Mouse (Mus musculus): Measurements from ENCODE around the gene Gm20388. TPM values are rescaled to one million over a fixed set of nuclear protein-coding genes. Genes with fewer than 3 reads are reported as not detected.
A peak's percentile ranks its signal among the peaks of the same experiment; 100 is the strongest.

The Gm20388 gene
- total RNA-seq, 2 experiments from 2014 or later = 11.4 to 18.1 TPM

GRCm38 (mm10) chr8:121550056-121550455, 1639.4 kb downstream of the Gm20388 start:
- ATAC-seq (replicated peaks; ENCODE audit: low FRiP score, low TSS enrichment, poor library complexity, severe bottlenecking) = no peak

- ATAC-seq (replicated peaks; ENCODE audit: low FRiP score, low TSS enrichment, poor library complexity, severe bottlenecking) = no peak
Measured at GRCm38 (mm10) chr8:121551065-121551985, 1640.7 kb downstream of the Gm20388 start.

- no peak for ATAC-seq (replicated peaks; ENCODE audit: low FRiP score, low TSS enrichment, poor library complexity, severe bottlenecking)
Measured at GRCm38 (mm10) chr8:121552506-121552905, 1641.9 kb downstream of the Gm20388 start.

GRCm38 (mm10) chr8:121553831-121554475, 1643.3 kb downstream of the Gm20388 start:
- ATAC-seq (replicated peaks; ENCODE audit: low FRiP score, low TSS enrichment, poor library complexity, severe bottlenecking) = no peak

- ATAC-seq (replicated peaks; ENCODE audit: low FRiP score, low TSS enrichment, poor library complexity, severe bottlenecking) = no peak
Measured at GRCm38 (mm10) chr8:121557746-121558145, 1647.1 kb downstream of the Gm20388 start.

GRCm38 (mm10) chr8:121558538-121558937, 1647.9 kb downstream of the Gm20388 start:
- ATAC-seq (replicated peaks; ENCODE audit: low FRiP score, low TSS enrichment, poor library complexity, severe bottlenecking) = no peak

- no peak for ATAC-seq (replicated peaks; ENCODE audit: low FRiP score, low TSS enrichment, poor library complexity, severe bottlenecking)
Measured at GRCm38 (mm10) chr8:121559801-121560200, 1649.2 kb downstream of the Gm20388 start.

- no peak for ATAC-seq (replicated peaks; ENCODE audit: low FRiP score, low TSS enrichment, poor library complexity, severe bottlenecking)
Measured at GRCm38 (mm10) chr8:121560432-121561100, 1649.9 kb downstream of the Gm20388 start.

GRCm38 (mm10) chr8:121561636-121562345, 1651.2 kb downstream of the Gm20388 start:
- no peak for ATAC-seq (replicated peaks; ENCODE audit: low FRiP score, low TSS enrichment, poor library complexity, severe bottlenecking)

GRCm38 (mm10) chr8:121562941-121563351, 1652.3 kb downstream of the Gm20388 start:
- no peak for ATAC-seq (replicated peaks; ENCODE audit: low FRiP score, low TSS enrichment, poor library complexity, severe bottlenecking)

GRCm38 (mm10) chr8:121563701-121564100, 1653.1 kb downstream of the Gm20388 start:
- no peak for ATAC-seq (replicated peaks; ENCODE audit: low FRiP score, low TSS enrichment, poor library complexity, severe bottlenecking)

- no peak for ATAC-seq (replicated peaks; ENCODE audit: low FRiP score, low TSS enrichment, poor library complexity, severe bottlenecking)
Measured at GRCm38 (mm10) chr8:121568321-121568720, 1657.7 kb downstream of the Gm20388 start.

- ATAC-seq (replicated peaks; ENCODE audit: low FRiP score, low TSS enrichment, poor library complexity, severe bottlenecking) = no peak
Measured at GRCm38 (mm10) chr8:121570335-121570734, 1659.7 kb downstream of the Gm20388 start.

- no peak for ATAC-seq (replicated peaks; ENCODE audit: low FRiP score, low TSS enrichment, poor library complexity, severe bottlenecking)
Measured at GRCm38 (mm10) chr8:121570801-121571200, 1660.2 kb downstream of the Gm20388 start.

- no peak for ATAC-seq (replicated peaks; ENCODE audit: low FRiP score, low TSS enrichment, poor library complexity, severe bottlenecking)
Measured at GRCm38 (mm10) chr8:121572121-121572520, 1661.5 kb downstream of the Gm20388 start.

- ATAC-seq (replicated peaks; ENCODE audit: low FRiP score, low TSS enrichment, poor library complexity, severe bottlenecking) = peak; percentile 88
Measured at GRCm38 (mm10) chr8:121573275-121573674, 1662.6 kb downstream of the Gm20388 start.

- no peak for ATAC-seq (replicated peaks; ENCODE audit: low FRiP score, low TSS enrichment, poor library complexity, severe bottlenecking)
Measured at GRCm38 (mm10) chr8:121575661-121576060, 1665.0 kb downstream of the Gm20388 start.

GRCm38 (mm10) chr8:121577751-121578675, 1667.4 kb downstream of the Gm20388 start:
- ATAC-seq (replicated peaks; ENCODE audit: low FRiP score, low TSS enrichment, poor library complexity, severe bottlenecking) = peak; percentile 27

Measured in megakaryocyte-erythroid progenitor cell, adult 5-6 weeks (primary cell).